Mouse (Mus musculus) hindbrain, embryonic 13.5 days (tissue): ENCODE results near the gene Mest. TPM values are rescaled to one million over a fixed set of nuclear protein-coding genes. Genes with fewer than 3 reads are reported as not detected.

ENCODE experiments used
- ATAC-seq: fragments of 200-750 bp; cut with Nextera tagmentation; 2 replicates; pipeline ENCODE4 v1.8.0; 2017; ENCODE audit warnings: moderate TSS enrichment; ENCODE audit not compliant: low FRiP score
- H3K27ac ChIP-seq: fragments of 300-500 bp; sonication (generic); 2 replicates; pipeline ENCODE4 v1.5.1; 2015; ENCODE audit warnings: inconsistent platforms, mild to moderate bottlenecking, moderate library complexity
- H3K27me3 ChIP-seq: fragments of 300-500 bp; sonication (generic); 2 replicates; pipeline ENCODE4 v1.6.1; 2015; ENCODE audit warnings: mild to moderate bottlenecking, inconsistent platforms
- H3K36me3 ChIP-seq: fragments of 300-500 bp; sonication (generic); 2 replicates; pipeline ENCODE4 v1.6.1; 2015; ENCODE audit warnings: mild to moderate bottlenecking, inconsistent platforms
- H3K4me1 ChIP-seq: fragments of 300-500 bp; sonication (generic); replicated peaks from 2 replicates; pipeline ENCODE4 v1.6.1; 2015; ENCODE audit warnings: inconsistent platforms
- H3K4me2 ChIP-seq: fragments of 300-500 bp; sonication (generic); 2 replicates; pipeline ENCODE4 v1.6.1; 2015; ENCODE audit warnings: inconsistent platforms, mild to moderate bottlenecking, moderate library complexity
- H3K4me3 ChIP-seq: fragments of 300-500 bp; sonication (generic); 2 replicates; pipeline ENCODE4 v1.5.1; 2015; ENCODE audit warnings: mild to moderate bottlenecking, inconsistent platforms
- H3K9ac ChIP-seq: fragments of 300-500 bp; sonication (generic); 2 replicates; pipeline ENCODE4 v1.6.1; 2015; ENCODE audit warnings: mild to moderate bottlenecking, inconsistent platforms
- H3K9me3 ChIP-seq: fragments of 300-500 bp; sonication (generic); 2 replicates; pipeline ENCODE4 v1.6.1; 2016; ENCODE audit warnings: inconsistent platforms
- WGBS: fragments of 180-500 bp; shearing (Covaris S2); methylation state at CpG from one replicate; pipeline ENCODE4 v1.1.7; 2015; 5-methylcytosine and 5-hydroxymethylcytosine counted together
- polyA plus RNA-seq: library from polyadenylated mRNA; unstranded; fragments of >200 nt; fragmentation: Nextera tagmentation; extraction: Ambion mirVana; gene quantifications from 2 replicates; pipeline ENCODE4 v1.2.1, GENCODE M21; 2015

Gene Mest
- polyA plus RNA-seq, 1 experiment from 2014 or later: 379 TPM

DNA sequence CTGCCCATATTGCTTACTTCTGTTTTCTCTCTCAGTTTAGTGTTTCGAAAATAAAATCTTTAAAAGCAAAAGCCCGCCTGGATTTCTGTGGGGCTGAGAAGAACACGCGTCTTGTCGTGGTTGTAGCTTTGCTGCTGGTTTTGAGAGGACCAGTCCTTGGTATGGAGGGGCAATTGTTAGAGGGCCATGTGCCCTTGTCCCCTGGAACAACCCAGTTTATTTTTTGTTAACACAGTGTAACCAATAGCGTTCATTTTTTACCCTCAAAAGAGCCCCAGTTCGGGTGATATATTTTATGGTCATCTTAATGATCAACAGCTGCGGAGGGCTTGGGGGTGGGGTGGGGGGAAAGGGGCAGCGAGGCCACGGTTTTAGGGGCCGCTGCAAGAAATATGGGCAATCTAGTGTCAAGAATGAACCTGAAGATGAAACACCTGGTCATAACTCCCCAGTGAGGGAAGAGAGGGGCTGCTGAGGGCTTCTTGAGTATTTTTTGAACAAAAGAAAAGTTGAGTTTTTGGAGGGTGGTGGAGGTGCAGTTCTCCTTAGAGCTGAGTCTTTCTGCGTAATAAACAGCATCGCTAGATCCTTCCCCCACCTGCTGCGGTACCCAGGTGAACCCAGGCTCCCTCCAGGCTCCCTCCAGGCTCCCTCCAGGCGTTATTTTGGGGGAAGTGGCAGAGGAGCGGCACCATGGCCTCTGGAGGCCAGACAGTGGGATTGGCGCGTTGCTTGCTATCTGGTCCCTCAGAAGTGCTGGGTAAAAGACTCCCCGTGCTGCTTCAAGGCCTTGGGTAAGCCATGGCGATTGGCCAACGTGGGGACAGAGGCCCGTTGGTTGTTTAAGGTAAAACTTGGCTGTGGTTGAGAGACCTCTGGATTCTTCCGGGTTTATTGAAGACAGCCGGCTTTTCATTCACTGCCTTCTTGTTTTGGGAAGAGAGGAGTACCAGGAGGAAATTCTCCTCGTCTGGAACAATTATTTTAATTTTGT is 12.7 kb upstream of the Mest start:
- no peak for ATAC-seq
- Histone ChIP-seq H3K27me3 (no peaks in the 10 kb centered on the region), H3K9ac (no peak overlapping the region), H3K4me1 (peaks cover 19% of the 10 kb centered on the region), H3K36me3 (no peaks in the 10 kb centered on the region), H3K9me3 (no peaks in the 10 kb centered on the region), H3K4me2 (no peak overlapping the region), H3K27ac (no peak overlapping the region), H3K4me3 (no peak overlapping the region)
- 74% methylated on average over 25 of the region's 25 CpGs for WGBS

DNA sequence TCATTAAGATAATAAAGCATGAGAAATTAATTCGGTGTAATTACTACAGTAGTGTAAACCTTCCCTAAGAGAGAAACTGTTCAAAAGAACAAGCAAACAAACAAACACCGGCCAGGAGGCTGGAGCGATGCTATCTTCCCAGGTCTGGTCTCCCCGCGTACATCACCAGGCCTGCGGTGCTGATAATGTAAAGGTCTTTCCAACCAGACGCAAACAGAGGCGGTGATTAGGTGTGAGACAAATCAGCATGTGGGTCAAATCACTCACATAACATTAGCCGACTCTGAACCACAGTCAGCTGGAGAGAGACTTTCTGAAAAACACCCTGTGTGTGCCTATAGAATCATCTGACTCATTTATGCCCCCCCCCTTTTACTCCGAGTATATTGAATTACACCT is 12.0 kb upstream of the Mest start:
- ATAC-seq: no peak
- Histone ChIP-seq H3K4me1 (peaks cover 19% of the 10 kb centered on the region), H3K4me2 (no peak overlapping the region), H3K9me3 (no peaks in the 10 kb centered on the region), H3K27ac (no peak overlapping the region), H3K4me3 (no peak overlapping the region), H3K9ac (no peak overlapping the region), H3K27me3 (no peaks in the 10 kb centered on the region), H3K36me3 (no peaks in the 10 kb centered on the region)
- 71% methylated on average over 10 of the region's 10 CpGs for WGBS

DNA sequence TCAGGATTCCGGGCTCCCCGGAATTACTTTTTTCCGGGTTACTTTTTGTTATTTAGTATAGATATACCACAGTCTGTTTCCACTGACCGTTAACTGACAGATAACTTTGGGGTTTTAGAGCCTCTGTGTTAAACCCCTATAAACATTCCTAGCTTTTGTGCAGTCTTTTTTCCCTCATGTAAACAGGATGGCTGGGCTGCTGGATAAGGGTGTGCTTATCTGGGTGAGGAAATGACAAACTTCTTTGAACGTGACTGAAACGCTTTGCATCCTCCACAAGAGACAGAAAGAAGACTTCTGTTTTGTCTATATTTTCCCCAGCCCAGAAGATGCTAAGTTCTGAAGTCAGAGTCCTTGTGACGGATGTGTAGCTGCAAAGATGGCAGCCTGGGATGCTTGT is 10.9 kb upstream of the Mest start:
- Histone ChIP-seq H3K9me3 (no peaks in the 10 kb centered on the region), H3K4me2 (no peak overlapping the region), H3K4me3 (no peak overlapping the region), H3K27ac (no peak overlapping the region), H3K27me3 (no peaks in the 10 kb centered on the region), H3K9ac (no peak overlapping the region), H3K4me1 (peaks cover 19% of the 10 kb centered on the region), H3K36me3 (no peaks in the 10 kb centered on the region)
- 69% methylated on average over 7 of the region's 7 CpGs for WGBS
- no peak for ATAC-seq

DNA sequence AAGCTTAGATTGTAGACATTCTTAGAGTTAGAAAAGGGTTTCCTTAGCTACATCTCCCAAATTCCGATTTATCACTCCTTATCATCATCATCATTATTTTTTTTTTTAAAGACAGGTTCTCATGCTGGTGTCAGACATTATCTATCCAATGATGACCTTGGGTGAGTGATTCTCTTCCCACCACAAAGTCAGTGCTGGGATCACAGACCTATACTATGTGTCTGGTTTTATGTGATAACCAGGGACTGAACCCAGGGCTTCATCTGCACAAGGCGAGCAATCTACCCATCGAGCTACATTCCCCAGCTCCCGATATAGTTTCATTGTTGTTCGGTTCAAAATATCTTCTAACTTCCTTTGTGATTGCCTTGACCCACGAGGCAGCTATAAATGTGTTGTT is 9.9 kb upstream of the Mest start:
- H3K36me3 ChIP-seq: no peaks in the 10 kb centered on the region
- H3K4me1 ChIP-seq: peaks cover 19% of the 10 kb centered on the region
- H3K9me3 ChIP-seq: no peaks in the 10 kb centered on the region
- no peak for ATAC-seq
- H3K27me3 ChIP-seq: no peaks in the 10 kb centered on the region
- 85% methylated on average over 6 of the region's 6 CpGs for WGBS
- no peak overlapping the region for H3K4me3 ChIP-seq
- H3K27ac ChIP-seq: no peak overlapping the region
- no peak overlapping the region for H3K4me2 ChIP-seq
- H3K9ac ChIP-seq: no peak overlapping the region

DNA sequence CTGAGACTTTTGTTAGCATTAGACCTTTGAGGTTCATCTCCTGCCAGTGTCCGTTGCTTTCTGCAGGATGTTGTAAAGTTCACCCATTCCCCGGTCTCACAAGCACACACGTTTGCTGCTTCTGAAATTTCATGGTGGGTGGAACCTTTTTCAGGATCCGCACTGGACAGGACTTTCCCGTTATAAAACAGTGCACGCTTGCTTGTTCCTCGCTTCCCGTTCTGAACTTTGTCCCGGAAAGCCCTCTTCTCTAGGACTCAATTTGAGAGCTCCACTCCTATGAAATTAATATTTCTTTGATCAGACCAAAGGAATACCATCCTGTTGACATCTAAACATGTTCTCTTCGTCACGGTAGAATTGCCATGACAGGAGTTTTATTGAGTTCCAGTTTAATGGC is 9.5 kb upstream of the Mest start:
- no peak overlapping the region for H3K4me2 ChIP-seq
- 86% methylated on average over 11 of the region's 11 CpGs for WGBS
- H3K9me3 ChIP-seq: no peaks in the 10 kb centered on the region
- H3K4me3 ChIP-seq: no peak overlapping the region
- no peak overlapping the region for H3K27ac ChIP-seq
- peaks cover 19% of the 10 kb centered on the region for H3K4me1 ChIP-seq
- no peak for ATAC-seq
- H3K9ac ChIP-seq: no peak overlapping the region
- H3K27me3 ChIP-seq: no peaks in the 10 kb centered on the region
- no peaks in the 10 kb centered on the region for H3K36me3 ChIP-seq

DNA sequence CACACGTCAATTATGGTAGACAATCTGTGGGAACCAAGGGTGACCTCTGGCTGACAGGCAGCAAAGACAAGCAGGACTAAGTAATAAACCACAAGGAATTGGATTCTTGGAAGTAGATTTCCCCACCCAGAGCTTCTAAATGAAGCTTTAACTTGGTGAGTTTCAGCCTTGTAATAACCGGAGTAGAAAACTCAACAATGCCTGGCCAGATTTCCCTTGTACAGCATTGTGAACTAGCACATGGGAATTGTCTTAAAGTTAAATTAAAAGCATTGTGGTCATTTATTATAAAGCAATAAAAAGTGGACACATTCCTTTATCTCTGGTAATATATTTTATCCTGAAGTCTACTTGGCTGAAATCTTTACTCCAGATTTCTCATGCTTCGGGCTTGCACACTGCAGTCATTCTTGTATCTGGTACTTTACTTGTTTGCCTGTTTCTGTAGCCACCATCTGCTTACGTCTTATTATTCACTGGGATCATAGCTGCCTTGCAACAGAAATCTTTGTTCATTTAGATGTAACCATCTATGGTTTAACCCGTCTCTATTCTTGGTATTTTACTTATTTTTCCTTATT is 8.4 kb upstream of the Mest start:
- H3K4me2 ChIP-seq: no peak overlapping the region
- no peak for ATAC-seq
- H3K27me3 ChIP-seq: no peaks in the 10 kb centered on the region
- no peaks in the 10 kb centered on the region for H3K36me3 ChIP-seq
- no peak overlapping the region for H3K27ac ChIP-seq
- H3K9me3 ChIP-seq: no peaks in the 10 kb centered on the region
- H3K4me3 ChIP-seq: no peak overlapping the region
- peaks cover 11% of the 10 kb centered on the region; the same call in 1 of the 2 replicates for H3K4me1 ChIP-seq
- no peak overlapping the region for H3K9ac ChIP-seq
- WGBS: 82% methylated on average over 5 of the region's 5 CpGs

DNA sequence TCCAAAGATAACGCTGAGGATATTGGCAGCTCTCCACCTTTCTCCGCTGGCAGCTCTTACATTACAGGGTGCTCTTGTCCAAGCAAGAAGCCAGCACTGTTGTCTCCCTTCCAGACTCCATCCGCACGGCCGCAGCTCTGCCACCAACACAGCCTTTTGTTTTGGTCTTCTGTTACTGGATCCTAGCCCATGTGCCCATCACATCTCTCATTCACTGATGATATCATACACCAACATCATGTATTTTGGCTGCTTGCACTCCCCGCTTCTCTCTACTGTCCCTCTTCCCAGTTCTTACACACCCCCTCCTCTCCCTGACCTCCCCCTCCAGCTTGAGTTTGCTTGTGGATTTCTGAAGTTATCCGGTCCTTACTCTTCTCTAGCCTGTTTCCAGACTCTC is 6.6 kb upstream of the Mest start:
- H3K27ac ChIP-seq: no peak overlapping the region
- H3K4me2 ChIP-seq: no peak overlapping the region
- no peaks in the 10 kb centered on the region for H3K36me3 ChIP-seq
- H3K4me1 ChIP-seq: peaks cover 8% of the 10 kb centered on the region
- no peaks in the 10 kb centered on the region for H3K9me3 ChIP-seq
- ATAC-seq: no peak
- H3K9ac ChIP-seq: no peak overlapping the region
- H3K4me3 ChIP-seq: no peak overlapping the region
- H3K27me3 ChIP-seq: no peaks in the 10 kb centered on the region
- WGBS: 84% methylated on average over 7 of the region's 7 CpGs

DNA sequence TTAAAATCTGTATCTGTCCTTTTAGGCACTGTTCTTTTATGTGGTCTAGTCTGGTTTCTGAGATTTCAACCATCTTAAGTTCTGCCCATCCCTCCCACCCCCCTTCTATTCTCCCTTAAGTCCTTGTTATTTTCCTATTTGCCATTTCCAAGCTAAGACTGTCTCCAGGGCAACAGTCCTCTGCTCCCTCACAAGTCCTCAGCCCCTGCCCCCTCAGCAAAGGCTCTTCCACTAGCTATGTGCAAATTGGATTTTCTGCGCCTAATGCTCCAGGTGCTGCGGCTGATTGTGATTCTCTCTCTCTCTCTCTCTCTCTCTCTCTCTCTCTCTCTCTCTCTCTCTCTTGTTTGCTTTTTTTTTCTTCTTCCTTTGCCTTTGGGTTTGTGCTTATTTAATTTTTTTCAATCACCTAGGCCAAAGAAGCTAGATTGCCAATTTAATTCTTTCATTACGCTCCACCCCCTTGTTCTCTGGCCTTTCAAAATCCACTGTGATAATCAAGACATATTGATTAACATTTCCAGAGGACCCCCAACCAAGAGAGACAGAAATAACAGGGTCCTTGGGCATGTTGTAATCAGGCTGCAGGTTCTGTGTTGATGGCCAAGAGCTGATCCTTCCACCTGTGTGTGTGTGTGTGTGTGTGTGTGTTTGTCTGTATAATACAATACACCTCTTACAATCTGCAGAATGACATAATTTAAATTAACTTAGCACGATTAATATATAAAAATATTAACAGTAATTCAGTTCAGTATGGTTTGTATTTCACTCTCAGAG is 772 bp upstream of the Mest start:
- 40% methylated on average over 4 of the region's 4 CpGs for WGBS
- 0 out of 2 replicates have a peak overlapping the region, but pooled peaks have one; percentile 35 for H3K9ac ChIP-seq
- H3K4me3 ChIP-seq: no peak overlapping the region
- no peaks in the 10 kb centered on the region for H3K9me3 ChIP-seq
- no peak overlapping the region for H3K4me2 ChIP-seq
- peak overlapping the region; percentile 83 for H3K27ac ChIP-seq
- no peaks in the 10 kb centered on the region for H3K36me3 ChIP-seq
- peaks cover 20% of the 10 kb centered on the region for H3K4me1 ChIP-seq
- H3K27me3 ChIP-seq: no peaks in the 10 kb centered on the region
- peak; percentile 81 for ATAC-seq

DNA sequence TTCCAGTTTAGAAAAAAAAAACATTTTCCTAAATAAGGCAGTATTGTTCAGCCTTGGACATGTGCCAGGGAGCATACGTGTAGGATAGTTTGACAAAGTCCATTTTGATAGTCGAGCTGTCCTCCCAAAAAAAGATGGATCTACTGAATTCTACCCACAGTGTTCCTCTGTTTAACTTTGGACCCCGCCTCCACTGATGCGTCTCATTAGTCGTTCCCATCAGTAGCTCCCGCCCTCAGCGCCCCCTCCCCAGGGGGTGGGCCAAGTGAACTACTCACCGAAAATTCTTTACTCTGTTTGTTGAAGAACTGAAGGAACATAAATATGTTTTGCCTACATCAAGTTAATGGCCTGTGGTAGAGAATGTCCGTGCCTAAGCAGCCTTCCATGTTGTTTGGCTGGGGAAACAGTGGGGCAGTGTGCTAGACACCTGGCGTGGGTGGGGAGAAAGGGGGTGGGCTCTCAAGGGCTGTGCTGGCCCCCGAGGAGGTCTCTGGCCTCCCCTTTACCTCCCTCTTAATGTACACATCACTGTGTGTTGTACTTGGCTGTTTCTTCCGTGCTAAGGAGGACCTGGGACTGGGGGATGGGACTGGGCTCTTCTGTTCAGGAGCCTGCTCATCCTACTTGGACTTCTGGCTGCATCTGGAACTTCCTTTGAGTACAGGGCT is 7.1 kb downstream of the Mest start:
- 43% methylated on average over 12 of the region's 12 CpGs for WGBS
- H3K9ac ChIP-seq: no peak overlapping the region
- H3K4me2 ChIP-seq: no peak overlapping the region
- no peak overlapping the region for H3K4me3 ChIP-seq
- H3K27me3 ChIP-seq: no peaks in the 10 kb centered on the region
- peaks cover 38% of the 10 kb centered on the region for H3K4me1 ChIP-seq
- H3K36me3 ChIP-seq: no peaks in the 10 kb centered on the region
- H3K27ac ChIP-seq: no peak overlapping the region
- no peak for ATAC-seq
- H3K9me3 ChIP-seq: no peaks in the 10 kb centered on the region

DNA sequence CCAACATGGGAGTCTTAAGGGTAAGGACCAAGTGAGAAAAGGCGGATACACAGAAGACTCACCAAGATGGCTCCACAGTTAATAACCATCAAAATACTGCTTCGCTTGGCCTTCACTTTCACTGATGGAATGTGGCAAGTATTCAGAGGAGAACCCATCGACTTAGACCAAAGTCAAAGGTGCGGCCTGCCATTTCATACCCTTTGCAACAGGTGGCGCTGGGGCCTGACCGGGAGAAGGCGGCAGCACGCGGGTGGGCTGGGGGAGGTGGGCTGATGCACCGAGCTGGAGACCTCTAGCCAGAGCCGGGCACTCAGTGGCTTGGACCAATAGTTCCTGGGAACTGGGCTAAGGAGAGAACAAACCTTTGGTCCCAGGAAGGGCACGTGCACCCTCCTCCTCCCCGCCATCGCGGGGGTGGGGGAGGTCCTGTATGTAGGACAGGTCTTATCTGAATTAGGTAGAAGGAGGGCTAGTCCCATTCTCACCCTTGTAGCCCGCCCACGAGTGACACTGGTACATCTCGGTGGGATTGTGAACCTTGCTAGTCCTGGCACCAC is 9.3 kb downstream of the Mest start:
- ATAC-seq: no peak
- Histone ChIP-seq H3K36me3 (no peaks in the 10 kb centered on the region), H3K9me3 (peaks cover 16% of the 10 kb centered on the region), H3K27me3 (no peaks in the 10 kb centered on the region), H3K27ac (no peak overlapping the region), H3K9ac (no peak overlapping the region; the same call in 1 of the 2 replicates), H3K4me1 (peaks cover 45% of the 10 kb centered on the region), H3K4me2 (no peak overlapping the region), H3K4me3 (no peak overlapping the region)
- 43% methylated on average over 18 of the region's 18 CpGs for WGBS

DNA sequence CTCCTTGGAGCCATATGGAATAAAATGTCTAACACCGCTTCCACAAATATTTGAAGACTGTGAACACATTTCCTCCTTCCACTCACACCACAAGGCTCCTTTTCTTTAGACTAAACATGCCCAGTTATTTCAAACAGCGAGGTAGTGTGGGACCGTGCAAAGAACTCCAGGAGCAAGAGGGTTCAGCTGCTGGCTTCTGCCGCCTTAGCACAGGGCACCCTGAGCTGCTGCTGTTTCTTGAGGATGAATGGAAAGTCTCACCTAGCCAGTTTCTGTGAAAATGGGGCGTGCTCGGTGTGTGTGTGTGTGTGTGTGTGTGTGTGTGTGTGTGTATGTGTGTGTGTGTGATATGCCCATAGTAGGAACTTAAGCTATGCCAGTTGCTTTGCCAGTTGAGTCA is 11.1 kb downstream of the Mest start:
- Histone ChIP-seq H3K4me3 (no peak overlapping the region), H3K27me3 (no peaks in the 10 kb centered on the region), H3K4me2 (no peak overlapping the region), H3K9me3 (peaks cover 32% of the 10 kb centered on the region), H3K36me3 (no peaks in the 10 kb centered on the region), H3K27ac (peak overlapping the region; percentile 44; the same call in 1 of the 2 replicates), H3K9ac (peak overlapping the region; percentile 31; the same call in 1 of the 2 replicates), H3K4me1 (peaks cover 43% of the 10 kb centered on the region)
- no peak for ATAC-seq
- WGBS: 57% methylated on average over 6 of the region's 6 CpGs
